Mouse (Mus musculus) hindbrain, embryonic 10.5 days (tissue): ENCODE measurements around the gene 4930486L24Rik. TPM values are rescaled to one million over a fixed set of nuclear protein-coding genes. Genes with fewer than 3 reads are reported as not detected.
"Not testable (repeated sequence)": the region's sequence is repeated elsewhere in the genome, so short reads cannot be mapped to it uniquely, and the experiment has no call there.

ENCODE experiments used
- DNase-seq: peaks from one replicate; pipeline ENCODE4 v3.0.0-alpha.2; 2017; ENCODE audit warnings: low spot score
- H3K27ac ChIP-seq: fragments of 300-500 bp; sonication (generic); 2 replicates; pipeline ENCODE4 v1.5.1; 2016; ENCODE audit warnings: mild to moderate bottlenecking, moderate library complexity
- H3K27me3 ChIP-seq: fragments of 300-500 bp; sonication (generic); 2 replicates; pipeline ENCODE4 v1.6.1; 2016; ENCODE audit warnings: mild to moderate bottlenecking; ENCODE audit not compliant: poor library complexity, insufficient read depth, severe bottlenecking
- H3K36me3 ChIP-seq: fragments of 300-500 bp; sonication (generic); 2 replicates; pipeline ENCODE4 v1.6.1; 2016; ENCODE audit warnings: mild to moderate bottlenecking, moderate library complexity
- H3K4me1 ChIP-seq: fragments of 300-500 bp; sonication (generic); replicated peaks from 2 replicates; pipeline ENCODE4 v1.6.1; 2016; ENCODE audit warnings: mild to moderate bottlenecking
- H3K4me3 ChIP-seq: fragments of 300-500 bp; sonication (generic); 2 replicates; pipeline ENCODE4 v1.5.1; 2016; ENCODE audit warnings: mild to moderate bottlenecking, moderate library complexity
- H3K9me3 ChIP-seq: fragments of 300-500 bp; sonication (generic); 2 replicates; pipeline ENCODE4 v1.6.1; 2016; ENCODE audit warnings: mild to moderate bottlenecking, moderate library complexity
- whole genome bisulfite sequencing: fragments of 180-500 bp; shearing (Covaris S2); methylation state at CpG from one replicate; pipeline ENCODE4 v1.1.7; 2016; 5-methylcytosine and 5-hydroxymethylcytosine counted together
- polyA plus RNA-seq: library from polyadenylated mRNA; unstranded; fragments of >200 nt; fragmentation: Nextera tagmentation; extraction: Ambion mirVana; gene quantifications from 2 replicates; pipeline ENCODE4 v1.2.1, GENCODE M21; 2016

Gene 4930486L24Rik
- polyA plus RNA-seq: 0.11 TPM in 1 of 2 replicates, not detected in the other

- no peaks in the 10 kb centered on the region for H3K4me1 ChIP-seq
- H3K27me3 ChIP-seq: no peaks in the 10 kb centered on the region
- no peaks in the 10 kb centered on the region for H3K36me3 ChIP-seq
- 83% methylated on average over 1 of the region's 1 CpGs for WGBS
- H3K27ac ChIP-seq: no peak within 1 kb of the TSS
- H3K4me3 ChIP-seq: no peak within 1 kb of the TSS
- no peaks in the 10 kb centered on the region for H3K9me3 ChIP-seq
- DNase-seq: no peak
Observed at GRCm38 (mm10) chr13:60864281-60864680, at the start of gene 4930486L24Rik. 4930486L24Rik (minus strand) TSS chr13:60864475.

DNA sequence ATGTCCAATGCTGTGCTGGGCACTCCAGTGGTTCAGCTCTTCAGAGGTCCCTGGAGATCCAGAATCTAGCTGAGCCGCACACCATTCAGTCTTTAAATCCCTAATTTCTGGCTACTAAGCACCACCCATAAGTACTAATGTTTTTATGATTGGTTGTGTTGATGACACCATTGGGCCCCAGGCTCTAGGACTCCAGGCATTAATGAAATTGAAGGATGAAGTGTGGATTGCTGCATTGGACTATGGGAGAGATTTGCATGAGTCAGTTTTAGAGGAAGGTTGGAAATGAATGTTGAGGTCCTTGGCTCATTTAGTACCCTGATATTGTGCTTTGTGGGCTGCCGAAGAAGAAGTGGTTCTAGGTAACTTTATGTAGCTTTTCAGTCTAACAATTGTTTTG is 40.5 kb upstream of the 4930486L24Rik start, which contains the start of gene Tpbpb:
Tpbpb (minus strand) TSS at position 101 of the 400 bp plus-strand sequence.
- H3K4me1 ChIP-seq, H3K27ac ChIP-seq, H3K36me3 ChIP-seq, H3K27me3 ChIP-seq, H3K4me3 ChIP-seq, DNase-seq: not testable (repeated sequence)
- WGBS: 89% methylated on average over 2 of the region's 2 CpGs
- H3K9me3 ChIP-seq: peaks cover 11% of the 10 kb centered on the region; the same call in 1 of the 2 replicates

GRCm38 (mm10) chr13:60897328-60897727 is 33.1 kb upstream of the 4930486L24Rik start, which contains the start of gene Ctla2b:
Ctla2b (minus strand) TSS chr13:60897447.
- no peaks in the 10 kb centered on the region for H3K27me3 ChIP-seq
- 83% methylated on average over 3 of the region's 3 CpGs for WGBS
- no peak for DNase-seq

GRCm38 (mm10) chr13:60896794-60897193 is 32.5 kb upstream of the 4930486L24Rik start, which contains the start of gene Gm49392:
Gm49392 (minus strand) TSS chr13:60896894.
- H3K4me3 ChIP-seq, DNase-seq, H3K4me1 ChIP-seq, H3K27me3 ChIP-seq, H3K36me3 ChIP-seq, H3K27ac ChIP-seq: not testable (repeated sequence)
- WGBS: 81% methylated on average over 8 of the region's 8 CpGs
- H3K9me3 ChIP-seq: peaks cover 13% of the 10 kb centered on the region; the same call in 1 of the 2 replicates

More at GRCm38 (mm10) chr13:60897328-60897727, 33.1 kb upstream of the 4930486L24Rik start, which contains the start of gene Ctla2b:
- Histone ChIP-seq H3K36me3 (no peaks in the 10 kb centered on the region), H3K27ac (no peak within 1 kb of the TSS), H3K4me1 (no peaks in the 10 kb centered on the region), H3K9me3 (peaks cover 13% of the 10 kb centered on the region; the same call in 1 of the 2 replicates), H3K4me3 (no peak within 1 kb of the TSS)

DNA sequence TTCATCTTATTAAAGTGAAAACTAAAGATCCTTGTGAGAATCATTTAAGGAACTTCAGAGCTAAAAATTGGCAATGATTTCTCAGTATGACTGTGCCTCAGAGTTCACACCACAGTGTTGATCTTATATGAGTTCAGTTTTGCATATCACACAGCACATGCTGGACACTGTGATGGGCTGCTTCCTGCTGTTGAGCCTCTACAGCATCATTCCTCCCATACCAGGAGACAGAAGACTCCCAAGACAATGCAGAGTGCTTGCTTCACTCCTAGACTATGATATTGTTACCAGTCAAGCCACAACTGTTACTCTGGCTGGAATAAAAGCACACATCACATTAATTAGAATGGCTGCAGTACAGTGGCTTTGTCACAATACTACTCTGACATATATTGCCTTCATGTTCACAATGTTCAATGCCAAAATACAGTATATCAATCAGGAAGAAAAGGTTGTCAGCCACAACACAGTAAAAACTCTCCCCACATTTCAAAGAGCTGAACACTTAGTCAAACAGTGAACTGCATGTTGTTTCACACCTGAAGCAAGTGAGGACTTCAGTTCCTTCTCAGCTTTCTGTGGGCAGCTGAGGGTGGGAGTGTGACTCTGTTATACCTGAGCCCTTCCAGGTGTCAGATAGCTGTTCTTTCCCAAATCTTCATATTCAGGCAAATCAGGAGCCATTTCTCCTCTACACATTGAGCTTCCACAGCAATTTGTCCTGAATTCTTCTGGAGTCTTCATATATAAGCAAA is 31.3 kb upstream of the 4930486L24Rik start:
- H3K27me3 ChIP-seq: no peaks in the 10 kb centered on the region
- no peaks in the 10 kb centered on the region for H3K4me1 ChIP-seq
- no peak overlapping the region for H3K27ac ChIP-seq
- DNase-seq: no peak
- peaks cover 13% of the 10 kb centered on the region; the same call in 1 of the 2 replicates for H3K9me3 ChIP-seq
- H3K4me3 ChIP-seq: no peak overlapping the region
- H3K36me3 ChIP-seq: no peaks in the 10 kb centered on the region

- Histone ChIP-seq H3K36me3 (no peaks in the 10 kb centered on the region), H3K4me3 (no peak overlapping the region), H3K27me3 (no peaks in the 10 kb centered on the region), H3K9me3 (peaks cover 6% of the 10 kb centered on the region; the same call in 1 of the 2 replicates), H3K27ac (no peak overlapping the region), H3K4me1 (no peaks in the 10 kb centered on the region)
- WGBS: 93% methylated on average over 1 of the region's 1 CpGs
- DNase-seq: no peak
Observed at GRCm38 (mm10) chr13:60892301-60892700, 28.0 kb upstream of the 4930486L24Rik start.

- no peaks in the 10 kb centered on the region for H3K9me3 ChIP-seq
- no peak overlapping the region for H3K4me3 ChIP-seq
- H3K27ac ChIP-seq: no peak overlapping the region
- H3K4me1 ChIP-seq: no peaks in the 10 kb centered on the region
- DNase-seq: no peak
- no peaks in the 10 kb centered on the region for H3K27me3 ChIP-seq
- WGBS: 88% methylated on average over 4 of the region's 4 CpGs
- H3K36me3 ChIP-seq: no peaks in the 10 kb centered on the region
Observed at GRCm38 (mm10) chr13:60848241-60849120, 15.8 kb downstream of the 4930486L24Rik start.

DNA sequence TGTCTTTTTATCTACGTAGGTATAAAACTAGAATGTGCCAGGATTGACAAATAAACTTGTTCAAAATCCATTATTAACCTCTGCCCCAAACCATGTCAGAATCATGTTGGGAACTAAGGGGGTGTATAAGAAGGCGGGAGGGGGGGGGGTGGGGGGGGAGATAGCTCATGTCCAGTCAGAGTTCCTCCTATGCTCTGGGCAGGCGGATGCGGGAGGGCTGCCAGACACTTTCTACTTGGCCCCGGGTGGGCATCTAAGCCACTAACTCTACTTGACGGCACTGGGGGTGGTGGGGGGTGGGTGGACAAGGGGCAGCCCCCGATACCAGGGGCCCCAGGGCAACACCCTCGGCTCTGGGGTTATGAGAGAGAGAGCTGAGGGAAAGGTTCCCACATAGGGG is 21.1 kb downstream of the 4930486L24Rik start:
- 87% methylated on average over 8 of the region's 8 CpGs for WGBS

DNA sequence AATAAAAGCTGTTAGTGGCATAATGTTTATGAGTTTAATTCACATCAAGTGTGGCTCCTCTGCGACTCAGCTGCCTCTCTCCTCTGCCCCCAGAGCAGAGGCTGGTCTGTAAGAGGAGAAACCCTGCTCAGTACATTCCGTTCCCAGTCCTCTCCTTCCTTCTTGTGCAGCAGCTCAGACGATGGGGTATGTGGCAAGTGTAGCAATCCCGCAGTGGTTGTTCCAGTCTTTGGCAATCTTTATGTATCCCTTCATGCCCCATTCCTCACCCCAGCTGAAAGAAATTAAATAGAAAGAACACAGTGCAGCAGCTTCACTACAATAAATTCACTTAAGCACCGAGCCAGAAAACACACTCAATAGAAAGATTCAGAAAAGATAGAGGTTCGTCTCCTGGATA is 21.6 kb downstream of the 4930486L24Rik start:
- no peak overlapping the region for H3K4me3 ChIP-seq
- DNase-seq: no peak
- no peaks in the 10 kb centered on the region for H3K27me3 ChIP-seq
- no peaks in the 10 kb centered on the region for H3K36me3 ChIP-seq
- H3K27ac ChIP-seq: no peak overlapping the region
- no peaks in the 10 kb centered on the region for H3K4me1 ChIP-seq
- no peaks in the 10 kb centered on the region for H3K9me3 ChIP-seq
- 85% methylated on average over 6 of the region's 6 CpGs for WGBS

More for the DNA sequence above, 21.1 kb downstream of the 4930486L24Rik start:
- Histone ChIP-seq H3K9me3 (no peaks in the 10 kb centered on the region), H3K27me3 (no peaks in the 10 kb centered on the region), H3K27ac (no peak overlapping the region), H3K36me3 (no peaks in the 10 kb centered on the region), H3K4me3 (no peak overlapping the region), H3K4me1 (no peaks in the 10 kb centered on the region)
- DNase-seq: no peak

- Histone ChIP-seq H3K4me1 (no peaks in the 10 kb centered on the region), H3K27ac (no peak overlapping the region)
- 80% methylated on average over 2 of the region's 2 CpGs for WGBS
Observed at GRCm38 (mm10) chr13:60839353-60839902, 24.8 kb downstream of the 4930486L24Rik start.

DNA sequence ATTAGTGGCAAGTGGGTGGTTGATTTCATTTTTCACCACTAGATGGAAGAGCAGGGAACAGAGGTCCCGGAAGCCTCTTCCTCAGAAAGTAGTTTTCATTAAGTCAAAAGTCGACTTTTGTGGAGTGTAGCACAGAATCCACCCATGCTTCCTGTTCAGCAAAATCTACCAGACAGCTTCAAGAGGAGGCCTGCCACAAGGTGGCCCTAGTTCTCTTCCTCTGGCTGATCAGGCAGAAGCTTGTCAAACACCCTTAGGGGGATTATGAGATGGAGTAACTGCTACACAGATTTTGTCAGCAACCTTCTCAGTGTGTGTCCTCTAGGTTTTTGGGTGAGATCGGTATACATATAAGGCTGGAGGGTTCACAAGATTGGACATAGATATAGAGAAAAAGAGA is 38.2 kb downstream of the 4930486L24Rik start:
- Histone ChIP-seq H3K36me3 (no peaks in the 10 kb centered on the region), H3K27ac (no peak overlapping the region), H3K4me3 (no peak overlapping the region), H3K27me3 (no peaks in the 10 kb centered on the region), H3K4me1 (no peaks in the 10 kb centered on the region), H3K9me3 (no peaks in the 10 kb centered on the region)
- no peak for DNase-seq
- 78% methylated on average over 3 of the region's 3 CpGs for WGBS

More at GRCm38 (mm10) chr13:60839353-60839902, 24.8 kb downstream of the 4930486L24Rik start:
- H3K9me3 ChIP-seq: no peaks in the 10 kb centered on the region
- DNase-seq: no peak
- H3K36me3 ChIP-seq: no peaks in the 10 kb centered on the region
- no peak overlapping the region for H3K4me3 ChIP-seq
- H3K27me3 ChIP-seq: no peaks in the 10 kb centered on the region

GRCm38 (mm10) chr13:60820486-60821175 is 43.6 kb downstream of the 4930486L24Rik start:
- 82% methylated on average over 3 of the region's 3 CpGs for WGBS
- Histone ChIP-seq H3K9me3 (no peaks in the 10 kb centered on the region), H3K27me3 (no peaks in the 10 kb centered on the region), H3K4me3 (no peak overlapping the region), H3K27ac (no peak overlapping the region), H3K4me1 (no peaks in the 10 kb centered on the region), H3K36me3 (no peaks in the 10 kb centered on the region)
- DNase-seq: no peak
